Mouse (Mus musculus): ENCODE measurements at regions not wholly inside any gene's neighbourhood (a gene's known extent, or its start where the extent isn't known, plus 50 kb on each side); places are given as distances from the start of the nearest gene placed in this dataset.
"Not testable (repeated sequence)": the region's sequence is repeated elsewhere in the genome, so short reads cannot be mapped to it uniquely, and the experiment has no call there.

- DNase-seq, result no peak
- intact Hi-C loops (cut with DNase I), result no loop called here
Measured at GRCm38 (mm10) chr10:15886150-15886549, 1168.1 kb upstream of the Gje1 start.

- DNase-seq, result no peak
- intact Hi-C loops (cut with DNase I), result no loop called here
Measured at GRCm38 (mm10) chr10:15868063-15868462, 1150.0 kb upstream of the Gje1 start.

GRCm38 (mm10) chr10:15866931-15867330, 1148.9 kb upstream of the Gje1 start:
- DNase-seq, result no peak
- intact Hi-C loops (cut with DNase I), result no loop called here

- intact Hi-C loops (cut with DNase I), result no loop called here
- DNase-seq, result no peak
Measured at GRCm38 (mm10) chr10:15841381-15841780, 1123.4 kb upstream of the Gje1 start.

- no peak for DNase-seq
- intact Hi-C loops (cut with DNase I), result no loop called here
Measured at GRCm38 (mm10) chr10:15832338-15832737, 1114.3 kb upstream of the Gje1 start.

- DNase-seq, result no peak
- intact Hi-C loops (cut with DNase I), result loop anchor here (10.0 kb wide), 1 partner anchor 1899 kb away; the partner anchor contains the start of gene Cited2
Measured at GRCm38 (mm10) chr10:15825457-15825856, 1107.4 kb upstream of the Gje1 start.

GRCm38 (mm10) chr10:15807271-15807670, 1089.3 kb upstream of the Gje1 start:
- intact Hi-C loops (cut with DNase I), result no loop called here
- no peak for DNase-seq

GRCm38 (mm10) chr10:15805791-15806190, 1087.8 kb upstream of the Gje1 start:
- no peak for DNase-seq

GRCm38 (mm10) chr10:15793185-15793584, 1075.2 kb upstream of the Gje1 start:
- intact Hi-C loops (cut with DNase I), result not testable (repeated sequence)

More at GRCm38 (mm10) chr10:15805791-15806190, 1087.8 kb upstream of the Gje1 start:
- intact Hi-C loops (cut with DNase I), result no loop called here

GRCm38 (mm10) chr10:15791473-15792269, 1073.7 kb upstream of the Gje1 start:
- intact Hi-C loops (cut with DNase I), result no loop called here
- no peak for DNase-seq

More at GRCm38 (mm10) chr10:15793185-15793584, 1075.2 kb upstream of the Gje1 start:
- DNase-seq, result not testable (repeated sequence)

GRCm38 (mm10) chr10:15759983-15760723, 1042.1 kb upstream of the Gje1 start:
- no peak for DNase-seq
- intact Hi-C loops (cut with DNase I), result no loop called here

- intact Hi-C loops (cut with DNase I), result no loop called here
- no peak for DNase-seq
Measured at GRCm38 (mm10) chr10:15759576-15759975, 1041.6 kb upstream of the Gje1 start.

GRCm38 (mm10) chr10:15757503-15757902, 1039.5 kb upstream of the Gje1 start:
- DNase-seq, result no peak
- intact Hi-C loops (cut with DNase I), result no loop called here

GRCm38 (mm10) chr10:15746866-15747265, 1028.9 kb upstream of the Gje1 start:
- no peak for DNase-seq

GRCm38 (mm10) chr10:15738630-15739029, 1020.6 kb upstream of the Gje1 start:
- intact Hi-C loops (cut with DNase I), result no loop called here

More at GRCm38 (mm10) chr10:15746866-15747265, 1028.9 kb upstream of the Gje1 start:
- intact Hi-C loops (cut with DNase I), result no loop called here

GRCm38 (mm10) chr10:15731318-15731717, 1013.3 kb upstream of the Gje1 start:
- DNase-seq, result no peak
- intact Hi-C loops (cut with DNase I), result no loop called here

More at GRCm38 (mm10) chr10:15738630-15739029, 1020.6 kb upstream of the Gje1 start:
- DNase-seq, result no peak

GRCm38 (mm10) chr10:15697946-15698345, 979.9 kb upstream of the Gje1 start:
- intact Hi-C loops (cut with DNase I), result no loop called here
- DNase-seq, result no peak

GRCm38 (mm10) chr10:15697050-15697449, 979.0 kb upstream of the Gje1 start:
- intact Hi-C loops (cut with DNase I), result no loop called here
- DNase-seq, result no peak

GRCm38 (mm10) chr10:15671638-15672037, 953.6 kb upstream of the Gje1 start:
- intact Hi-C loops (cut with DNase I); DNase-seq: not testable (repeated sequence)
